Mouse (Mus musculus): ENCODE measurements around the gene Mfng.

Mfng gene

GRCm38 (mm10) chr15:78787287-78787856, 14.1 kb upstream of the Mfng start:
- DNase-seq (ENCODE audit: low spot score in 2 of 2) = no peak

- no peak for DNase-seq (ENCODE audit: low spot score in 2 of 2)
Measured at GRCm38 (mm10) chr15:78786411-78786818, 13.1 kb upstream of the Mfng start.

- DNase-seq (ENCODE audit: low spot score in 2 of 2) = no peak
Measured at GRCm38 (mm10) chr15:78785961-78786360, 12.7 kb upstream of the Mfng start.

GRCm38 (mm10) chr15:78785258-78785657, 12.0 kb upstream of the Mfng start:
- no peak for DNase-seq (ENCODE audit: low spot score in 2 of 2)

GRCm38 (mm10) chr15:78784520-78784919, 11.2 kb upstream of the Mfng start:
- DNase-seq (ENCODE audit: low spot score in 2 of 2) = no peak

GRCm38 (mm10) chr15:78782348-78783103, 9.3 kb upstream of the Mfng start:
- no peak for DNase-seq (ENCODE audit: low spot score in 2 of 2)

- DNase-seq (ENCODE audit: low spot score in 2 of 2) = no peak
Measured at GRCm38 (mm10) chr15:78780908-78781307, 7.6 kb upstream of the Mfng start.

- DNase-seq (ENCODE audit: low spot score in 2 of 2) = no peak
Measured at GRCm38 (mm10) chr15:78780359-78780758, 7.1 kb upstream of the Mfng start.

- no peak for DNase-seq (ENCODE audit: low spot score in 2 of 2)
Measured at GRCm38 (mm10) chr15:78779690-78780089, 6.4 kb upstream of the Mfng start.

- DNase-seq (ENCODE audit: low spot score in 2 of 2) = no peak
Measured at GRCm38 (mm10) chr15:78779253-78779652, 6.0 kb upstream of the Mfng start.

- peak; percentile 69 to 88 for DNase-seq (ENCODE audit: low spot score in 2 of 2)
Measured at GRCm38 (mm10) chr15:78778077-78778870, 5.0 kb upstream of the Mfng start.

- no peak for DNase-seq (ENCODE audit: low spot score in 2 of 2)
Measured at GRCm38 (mm10) chr15:78772856-78773255, 419 bp downstream of the Mfng start.

GRCm38 (mm10) chr15:78772368-78772763, 909 bp downstream of the Mfng start:
- peak; percentile 40 to 74 for DNase-seq (ENCODE audit: low spot score in 2 of 2)

- DNase-seq (ENCODE audit: low spot score in 2 of 2) = peak in 1 of 2 experiments; percentile 46
Measured at GRCm38 (mm10) chr15:78771531-78772367, 1.5 kb downstream of the Mfng start.

GRCm38 (mm10) chr15:78770983-78771355, 2.3 kb downstream of the Mfng start:
- no peak for DNase-seq (ENCODE audit: low spot score in 2 of 2)

- DNase-seq (ENCODE audit: low spot score in 2 of 2) = no peak
Measured at GRCm38 (mm10) chr15:78770234-78770982, 2.9 kb downstream of the Mfng start.

GRCm38 (mm10) chr15:78769064-78769463, 4.2 kb downstream of the Mfng start:
- DNase-seq (ENCODE audit: low spot score in 2 of 2) = no peak

- no peak for DNase-seq (ENCODE audit: low spot score in 2 of 2)
Measured at GRCm38 (mm10) chr15:78763704-78764103, 9.6 kb downstream of the Mfng start.

GRCm38 (mm10) chr15:78763210-78763609, 10.1 kb downstream of the Mfng start:
- DNase-seq (ENCODE audit: low spot score in 2 of 2) = no peak

GRCm38 (mm10) chr15:78761112-78761511, 12.2 kb downstream of the Mfng start:
- no peak for DNase-seq (ENCODE audit: low spot score in 2 of 2)

- DNase-seq (ENCODE audit: low spot score in 2 of 2) = no peak
Measured at GRCm38 (mm10) chr15:78758132-78758531, 15.1 kb downstream of the Mfng start.

Measured in spleen, postnatal 4 days (tissue).